Mouse (Mus musculus): ENCODE data around the gene Ctr9. TPM values are rescaled to one million over a fixed set of nuclear protein-coding genes. Genes with fewer than 3 reads are reported as not detected.

The Ctr9 gene
- polyA plus RNA-seq, 1 experiment from 2014 or later, result 75.7 TPM

Other genes with a start within 250 kb of the Ctr9 start
- 21.3 and 27.1 TPM in 2 replicates for gene Rnf141, start 184.5 kb upstream of the Ctr9 start, polyA plus RNA-seq (2014; fragmentation: Nextera tagmentation; extraction: Ambion mirVana)
- gene Lyve1, start 165.7 kb upstream of the Ctr9 start, polyA plus RNA-seq (2014; fragmentation: Nextera tagmentation; extraction: Ambion mirVana), result 3.0 and 3.5 TPM in 2 replicates
- gene Mrvi1, start 46.5 kb upstream of the Ctr9 start, polyA plus RNA-seq (2014; fragmentation: Nextera tagmentation; extraction: Ambion mirVana), result 8.0 and 15.1 TPM in 2 replicates
- gene Eif4g2, start 54.1 kb downstream of the Ctr9 start, polyA plus RNA-seq (2014; fragmentation: Nextera tagmentation; extraction: Ambion mirVana), result 596 and 1,074 TPM in 2 replicates